Mouse (Mus musculus) spleen, postnatal 10 days (tissue): ENCODE data around the gene Lamb3.

ENCODE experiments used
- DNase-seq, 2 experiments: peaks; one replicate each; pipeline ENCODE4 v3.0.0; 2021 to 2022; ENCODE audit warnings: low spot score in 2 of 2

Gene Lamb3

GRCm38 (mm10) chr1:193207503-193207902 is at the start of gene Lamb3:
Lamb3 (plus strand) TSS chr1:193207699.
- DNase-seq: no peak

- no peak for DNase-seq
These were observed 48.3 kb upstream of the Lamb3 start for GRCm38 (mm10) chr1:193159163-193159562.

- peak in 1 of 2 experiments; percentile 30 for DNase-seq
These were observed 47.9 kb upstream of the Lamb3 start for GRCm38 (mm10) chr1:193159613-193160012.

- DNase-seq: peak; percentile 33 to 76
These were observed 47.0 kb upstream of the Lamb3 start for GRCm38 (mm10) chr1:193160317-193161032.

- DNase-seq: no peak
These were observed 39.8 kb upstream of the Lamb3 start, which contains the start of gene A130010J15Rik for GRCm38 (mm10) chr1:193167746-193168145. A130010J15Rik (plus strand) TSS chr1:193168046.

- DNase-seq: no peak
These were observed 38.3 kb upstream of the Lamb3 start for GRCm38 (mm10) chr1:193169228-193169627.

GRCm38 (mm10) chr1:193169856-193170255 is 37.6 kb upstream of the Lamb3 start:
- no peak for DNase-seq

GRCm38 (mm10) chr1:193172991-193173809 is 34.3 kb upstream of the Lamb3 start:
- peak; percentile 88 to 96 for DNase-seq

- no peak for DNase-seq
These were observed 33.7 kb upstream of the Lamb3 start for GRCm38 (mm10) chr1:193173810-193174129.

GRCm38 (mm10) chr1:193174143-193174733 is 33.3 kb upstream of the Lamb3 start:
- DNase-seq: no peak

- DNase-seq: no peak
These were observed 26.4 kb upstream of the Lamb3 start for GRCm38 (mm10) chr1:193181104-193181503.

GRCm38 (mm10) chr1:193188257-193188656 is 19.2 kb upstream of the Lamb3 start:
- DNase-seq: no peak

GRCm38 (mm10) chr1:193189151-193189621 is 18.3 kb upstream of the Lamb3 start:
- peak in 1 of 2 experiments; percentile 67 for DNase-seq

- no peak for DNase-seq
These were observed 17.7 kb upstream of the Lamb3 start for GRCm38 (mm10) chr1:193189771-193190170.

GRCm38 (mm10) chr1:193191675-193192283 is 15.7 kb upstream of the Lamb3 start:
- no peak for DNase-seq

GRCm38 (mm10) chr1:193194416-193195140 is 12.9 kb upstream of the Lamb3 start:
- DNase-seq: no peak

GRCm38 (mm10) chr1:193195169-193195810 is 12.2 kb upstream of the Lamb3 start:
- DNase-seq: no peak

- no peak for DNase-seq
These were observed 9.8 kb upstream of the Lamb3 start for GRCm38 (mm10) chr1:193197494-193198205.

- DNase-seq: no peak
These were observed 9.2 kb upstream of the Lamb3 start for GRCm38 (mm10) chr1:193198312-193198711.
